Mouse (Mus musculus) urinary bladder, postnatal 25 days (tissue): ENCODE data around the gene Smyd4.

Source experiments
- DNase-seq: peaks from one replicate; pipeline ENCODE4 v3.0.0; 2022; ENCODE audit warnings: low spot score

The Smyd4 gene

GRCm38 (mm10) chr11:75420810-75421374 lies 72.7 kb downstream of the Smyd4 start:
- no peak for DNase-seq

GRCm38 (mm10) chr11:75421375-75422012 lies 73.3 kb downstream of the Smyd4 start:
- no peak for DNase-seq

GRCm38 (mm10) chr11:75422013-75422792 lies 74.0 kb downstream of the Smyd4 start, which contains the start of gene Serpinf1:
Gene Serpinf1 (minus strand): TSS chr11:75422701.
- no peak for DNase-seq

GRCm38 (mm10) chr11:75423091-75423490 lies 74.9 kb downstream of the Smyd4 start:
- DNase-seq, result no peak

- DNase-seq, result no peak
Observed at GRCm38 (mm10) chr11:75424033-75424432, 75.8 kb downstream of the Smyd4 start.

- DNase-seq, result no peak
Observed at GRCm38 (mm10) chr11:75424459-75424858, 76.2 kb downstream of the Smyd4 start.

- DNase-seq, result no peak
Observed at GRCm38 (mm10) chr11:75429019-75429705, 80.9 kb downstream of the Smyd4 start.

GRCm38 (mm10) chr11:75431307-75431706 lies 83.1 kb downstream of the Smyd4 start:
- no peak for DNase-seq

GRCm38 (mm10) chr11:75434138-75434537 lies 85.9 kb downstream of the Smyd4 start:
- DNase-seq, result no peak

- no peak for DNase-seq
Observed at GRCm38 (mm10) chr11:75438194-75438593, 90.0 kb downstream of the Smyd4 start.

GRCm38 (mm10) chr11:75438804-75439203 lies 90.6 kb downstream of the Smyd4 start:
- DNase-seq, result no peak

- no peak for DNase-seq
Observed at GRCm38 (mm10) chr11:75439363-75439762, 91.1 kb downstream of the Smyd4 start, which contains the start of gene Serpinf2. Gene Serpinf2 (minus strand): TSS chr11:75439591.

- no peak for DNase-seq
Observed at GRCm38 (mm10) chr11:75439951-75440350, 91.7 kb downstream of the Smyd4 start.

- no peak for DNase-seq
Observed at GRCm38 (mm10) chr11:75441034-75441433, 92.8 kb downstream of the Smyd4 start.

GRCm38 (mm10) chr11:75441601-75442000 lies 93.4 kb downstream of the Smyd4 start:
- no peak for DNase-seq

GRCm38 (mm10) chr11:75443711-75444110 lies 95.5 kb downstream of the Smyd4 start:
- DNase-seq, result no peak

GRCm38 (mm10) chr11:75448575-75448974 lies 100.3 kb downstream of the Smyd4 start:
- no peak for DNase-seq

- no peak for DNase-seq
Observed at GRCm38 (mm10) chr11:75449695-75450094, 101.5 kb downstream of the Smyd4 start.

GRCm38 (mm10) chr11:75450304-75450908 lies 102.2 kb downstream of the Smyd4 start:
- DNase-seq, result no peak

GRCm38 (mm10) chr11:75450936-75451335 lies 102.7 kb downstream of the Smyd4 start:
- no peak for DNase-seq

- no peak for DNase-seq
Observed at GRCm38 (mm10) chr11:75452081-75452480, 103.8 kb downstream of the Smyd4 start.
